Mouse (Mus musculus): ENCODE data around the gene Rpl13. TPM values are rescaled to one million over a fixed set of nuclear protein-coding genes. Genes with fewer than 3 reads are reported as not detected.

The Rpl13 gene
- polyA plus RNA-seq, 1 experiment: 3,059 TPM

- no peak overlapping the region for H3K4me3 ChIP-seq
- TF ChIP-seq USF1 (IDR thresholded peaks at IDR 0.05; ENCODE audit: low read depth) (no peak), MYOG (IDR thresholded peaks at IDR 0.05; ENCODE audit: control insufficient read depth in 1 of 3, insufficient read depth in 1 of 3, insufficient read length in 2 of 3, low read depth in 2 of 3) (no peak), TCF12 (IDR thresholded peaks at IDR 0.05; ENCODE audit: insufficient read depth, poor library complexity, severe bottlenecking) (no peak)
- no peak overlapping the region for H3ac ChIP-seq (ENCODE audit: control insufficient read depth, insufficient read length)
- H3K27me3 ChIP-seq (ENCODE audit: control insufficient read depth, insufficient read depth, insufficient read length): no peaks in the 10 kb centered on the region
- no peak overlapping the region for H3K4me2 ChIP-seq (ENCODE audit: low read depth)
- H3K79me2 ChIP-seq (ENCODE audit: control insufficient read depth, insufficient read depth): no peaks in the 10 kb centered on the region
- no peaks in the 10 kb centered on the region for H3K36me3 ChIP-seq (ENCODE audit: control insufficient read depth, insufficient read depth)
Measured at GRCm38 (mm10) chr8:123126193-123126816, 24.2 kb downstream of the Rpl13 start.

DNA sequence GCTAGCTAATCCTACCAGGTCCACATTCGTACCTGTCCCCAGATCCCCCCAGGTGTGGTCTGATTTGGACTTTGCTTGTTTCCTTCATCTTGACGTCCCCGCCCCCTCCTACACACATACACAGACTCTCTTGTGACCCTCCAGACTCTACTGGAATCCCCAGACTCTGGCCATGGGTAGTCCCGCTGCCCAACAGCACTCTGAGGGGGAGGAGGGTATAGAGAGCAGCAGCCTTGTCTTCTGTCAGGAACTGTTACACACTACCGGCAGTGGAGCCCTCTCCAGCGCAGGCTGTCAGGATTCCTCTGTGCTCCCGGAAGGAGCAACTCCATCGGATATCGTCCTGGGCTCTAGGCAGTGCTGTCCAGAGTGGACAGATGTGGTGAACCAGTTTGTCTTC is 28.9 kb downstream of the Rpl13 start:
- TF ChIP-seq TCF12 (IDR thresholded peaks at IDR 0.05; ENCODE audit: insufficient read depth, poor library complexity, severe bottlenecking) (no peak), E2F4 (IDR thresholded peaks at IDR 0.05; ENCODE audit: insufficient read depth) (no peak), SRF (IDR thresholded peaks at IDR 0.05; ENCODE audit: control insufficient read depth, insufficient read length, low read depth) (no peak), CEBPB (IDR thresholded peaks at IDR 0.05; ENCODE audit: insufficient read depth, poor library complexity, severe bottlenecking) (no peak), REST (IDR thresholded peaks at IDR 0.05; ENCODE audit: insufficient read depth, insufficient read length) (no peak), MAX (IDR thresholded peaks at IDR 0.05; ENCODE audit: low read depth) (no peak), USF1 (IDR thresholded peaks at IDR 0.05; ENCODE audit: low read depth) (no peak), MYOG (IDR thresholded peaks at IDR 0.05; ENCODE audit: control insufficient read depth in 1 of 3, insufficient read depth in 1 of 3, insufficient read length in 2 of 3, low read depth in 2 of 3) (no peak), POLR2AphosphoS2 (IDR thresholded peaks at IDR 0.05; ENCODE audit: insufficient read length, low read depth) (no peak), POLR2A (IDR thresholded peaks at IDR 0.05; ENCODE audit: insufficient read length, low read depth) (no peak), TCF3 (IDR thresholded peaks at IDR 0.05; ENCODE audit: insufficient read length, low read depth) (no peak), MYOD1 (IDR thresholded peaks at IDR 0.05; ENCODE audit: control insufficient read depth in 1 of 3, insufficient read length in 2 of 3, low read depth in 2 of 3) (no peak)
- H3K4me3 ChIP-seq: no peak overlapping the region
- H3K4me2 ChIP-seq (ENCODE audit: low read depth): no peak overlapping the region
- no peaks in the 10 kb centered on the region for H3K27me3 ChIP-seq (ENCODE audit: control insufficient read depth, insufficient read depth, insufficient read length)
- no peak overlapping the region for H3ac ChIP-seq (ENCODE audit: control insufficient read depth, insufficient read length)
- H3K36me3 ChIP-seq (ENCODE audit: control insufficient read depth, insufficient read depth): no peaks in the 10 kb centered on the region
- no peaks in the 10 kb centered on the region for H3K79me2 ChIP-seq (ENCODE audit: control insufficient read depth, insufficient read depth)

- no peak overlapping the region for H3K4me3 ChIP-seq
- H3K36me3 ChIP-seq (ENCODE audit: control insufficient read depth, insufficient read depth): no peaks in the 10 kb centered on the region
- H3K4me2 ChIP-seq (ENCODE audit: low read depth): no peak overlapping the region
- H3K79me2 ChIP-seq (ENCODE audit: control insufficient read depth, insufficient read depth): no peaks in the 10 kb centered on the region
- no peaks in the 10 kb centered on the region for H3K27me3 ChIP-seq (ENCODE audit: control insufficient read depth, insufficient read depth, insufficient read length)
- H3ac ChIP-seq (ENCODE audit: control insufficient read depth, insufficient read length): no peak overlapping the region
- no peak for TF ChIP-seq E2F4 (IDR thresholded peaks at IDR 0.05; ENCODE audit: insufficient read depth)
- TF ChIP-seq REST (IDR thresholded peaks at IDR 0.05; ENCODE audit: insufficient read depth, insufficient read length): no peak
- TF ChIP-seq POLR2AphosphoS2 (IDR thresholded peaks at IDR 0.05; ENCODE audit: insufficient read length, low read depth): no peak
- no peak for TF ChIP-seq USF1 (IDR thresholded peaks at IDR 0.05; ENCODE audit: low read depth)
- TF ChIP-seq MYOG (IDR thresholded peaks at IDR 0.05; ENCODE audit: control insufficient read depth in 1 of 3, insufficient read depth in 1 of 3, insufficient read length in 2 of 3, low read depth in 2 of 3): no peak
- no peak for TF ChIP-seq SRF (IDR thresholded peaks at IDR 0.05; ENCODE audit: control insufficient read depth, insufficient read length, low read depth)
- TF ChIP-seq MYOD1 (IDR thresholded peaks at IDR 0.05; ENCODE audit: control insufficient read depth in 1 of 3, insufficient read length in 2 of 3, low read depth in 2 of 3): no peak
- TF ChIP-seq CEBPB (IDR thresholded peaks at IDR 0.05; ENCODE audit: insufficient read depth, poor library complexity, severe bottlenecking): no peak
- no peak for TF ChIP-seq TCF3 (IDR thresholded peaks at IDR 0.05; ENCODE audit: insufficient read length, low read depth)
- TF ChIP-seq POLR2A (IDR thresholded peaks at IDR 0.05; ENCODE audit: insufficient read length, low read depth): no peak
- TF ChIP-seq TCF12 (IDR thresholded peaks at IDR 0.05; ENCODE audit: insufficient read depth, poor library complexity, severe bottlenecking): no peak
- no peak for TF ChIP-seq MAX (IDR thresholded peaks at IDR 0.05; ENCODE audit: low read depth)
Measured at GRCm38 (mm10) chr8:123132953-123133352, 30.8 kb downstream of the Rpl13 start.

- TF ChIP-seq MAX (IDR thresholded peaks at IDR 0.05; ENCODE audit: low read depth) (no peak), MYOG (IDR thresholded peaks at IDR 0.05; ENCODE audit: control insufficient read depth in 1 of 3, insufficient read depth in 1 of 3, insufficient read length in 2 of 3, low read depth in 2 of 3) (no peak), USF1 (IDR thresholded peaks at IDR 0.05; ENCODE audit: low read depth) (no peak), E2F4 (IDR thresholded peaks at IDR 0.05; ENCODE audit: insufficient read depth) (no peak), MYOD1 (IDR thresholded peaks at IDR 0.05; ENCODE audit: control insufficient read depth in 1 of 3, insufficient read length in 2 of 3, low read depth in 2 of 3) (no peak), TCF12 (IDR thresholded peaks at IDR 0.05; ENCODE audit: insufficient read depth, poor library complexity, severe bottlenecking) (no peak), REST (IDR thresholded peaks at IDR 0.05; ENCODE audit: insufficient read depth, insufficient read length) (no peak), POLR2AphosphoS2 (IDR thresholded peaks at IDR 0.05; ENCODE audit: insufficient read length, low read depth) (no peak), SRF (IDR thresholded peaks at IDR 0.05; ENCODE audit: control insufficient read depth, insufficient read length, low read depth) (no peak), TCF3 (IDR thresholded peaks at IDR 0.05; ENCODE audit: insufficient read length, low read depth) (no peak), CEBPB (IDR thresholded peaks at IDR 0.05; ENCODE audit: insufficient read depth, poor library complexity, severe bottlenecking) (no peak), POLR2A (IDR thresholded peaks at IDR 0.05; ENCODE audit: insufficient read length, low read depth) (no peak)
- H3K79me2 ChIP-seq (ENCODE audit: control insufficient read depth, insufficient read depth): no peaks in the 10 kb centered on the region
- no peak overlapping the region for H3K4me2 ChIP-seq (ENCODE audit: low read depth)
- no peaks in the 10 kb centered on the region for H3K36me3 ChIP-seq (ENCODE audit: control insufficient read depth, insufficient read depth)
- H3ac ChIP-seq (ENCODE audit: control insufficient read depth, insufficient read length): no peak overlapping the region
- H3K4me3 ChIP-seq: no peak overlapping the region
- H3K27me3 ChIP-seq (ENCODE audit: control insufficient read depth, insufficient read depth, insufficient read length): no peaks in the 10 kb centered on the region
Measured at GRCm38 (mm10) chr8:123134149-123134713, 32.1 kb downstream of the Rpl13 start.
